Mouse (Mus musculus): ENCODE measurements around the gene Ephb1.

DNA sequence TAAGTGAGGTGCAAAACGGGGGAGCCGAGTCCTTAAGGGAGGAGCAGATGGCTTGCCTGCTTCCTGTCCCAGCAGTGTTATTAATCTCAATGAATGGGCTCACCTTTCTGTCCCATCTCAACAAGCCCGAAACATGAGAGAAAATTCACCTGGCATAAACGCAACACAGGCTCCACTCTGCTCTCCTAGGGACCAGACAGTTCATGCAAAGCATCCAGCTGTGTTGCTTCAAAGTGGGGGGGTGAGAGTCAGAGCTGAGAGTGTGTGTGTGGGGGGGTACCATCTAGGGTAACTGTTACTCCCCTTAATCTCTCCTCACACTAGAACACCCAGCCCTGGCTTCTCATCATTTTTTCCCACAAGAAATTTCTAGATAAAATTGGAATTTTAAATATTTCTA lies 354.8 kb downstream of the Ephb1 start:
- TF ChIP-seq CTCF (IDR thresholded peaks at IDR 0.05; ENCODE audit: low read depth, low read length) (no peak), POLR2A (IDR thresholded peaks at IDR 0.05; ENCODE audit: extremely low read depth, insufficient read depth, low read length) (no peak)
